In the genomic region with DNA sequence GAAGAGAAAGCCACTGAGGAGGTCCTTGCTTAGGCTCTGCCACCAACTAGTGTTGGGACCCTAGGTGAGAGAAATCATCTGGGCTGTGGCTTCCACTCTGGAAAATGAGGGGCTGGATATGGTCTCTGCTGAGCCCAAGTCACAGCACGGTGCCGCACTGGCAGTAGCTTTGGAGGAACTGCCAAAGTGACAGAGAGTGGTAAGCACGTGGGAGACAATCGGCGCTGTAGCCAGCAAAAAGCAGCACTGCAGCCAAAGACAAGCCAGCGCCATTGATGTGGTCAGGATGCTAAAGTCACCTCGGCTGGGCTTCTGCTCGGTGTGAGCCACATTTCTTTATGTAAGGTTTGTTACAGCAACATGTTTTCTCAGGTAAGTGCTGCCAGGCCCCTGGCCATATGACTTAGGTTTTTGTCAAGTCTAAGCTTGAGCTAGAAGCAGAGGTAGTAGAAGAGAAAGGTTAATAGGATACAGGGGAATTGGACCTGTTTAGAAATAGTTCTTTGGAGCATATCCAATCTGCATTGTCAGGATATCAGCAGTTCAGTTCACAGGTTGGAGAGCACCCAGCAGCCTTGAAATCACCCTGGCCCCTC, we compare ENCODE assay signal across 10 mouse cellular contexts. TPM values are rescaled to one million over a fixed set of nuclear protein-coding genes. Genes with fewer than 3 reads are reported as not detected.
A peak's percentile ranks its signal among the peaks of the same experiment; 100 is the strongest.
DNase-seq lines count a peak whose midpoint lies in the region; ATAC-seq and TF ChIP-seq lines count a peak whose summit lies in the region.
"Had no signal": no experiment of that assay in that cellular context is flagged by ENCODE, and none has a peak within 500 bp of the region (broad histone marks: within the 10 kb centered on the region; RNA-seq: fewer than 3 reads in every experiment).

No protein-coding gene starts in this region.

- no peak overlapping the region for H3K9ac ChIP-seq in stomach, postnatal 0 days (ENCODE audit: low read length)
- H3K9ac ChIP-seq: heart, embryonic 13.5 days had no signal

- peaks cover 14% of the 10 kb centered on the region; the same call in 1 of the 2 replicates for H3K27me3 ChIP-seq in heart, embryonic 10.5 days (ENCODE audit: insufficient read depth, poor library complexity, severe bottlenecking)
- no peaks in the 10 kb centered on the region for H3K27me3 ChIP-seq in stomach, postnatal 0 days (ENCODE audit: control insufficient read depth, insufficient read depth, low read length)
- H3K27me3 ChIP-seq: heart, embryonic 13.5 days had no signal

- no peak for ATAC-seq in stomach, postnatal 0 days (ENCODE audit: low FRiP score, low TSS enrichment)
- no peak for ATAC-seq in erythroid progenitor cell, adult 5-6 weeks (replicated peaks; ENCODE audit: low FRiP score, poor library complexity, severe bottlenecking)

- intact Hi-C loops in heart, postnatal 10 days (cut with DNase I), result no loop called here

- no peak for TF ChIP-seq EP300 in stomach, postnatal 0 days (optimal IDR thresholded peaks at IDR 0.05)

- H3K27ac ChIP-seq in heart, embryonic 10.5 days, result no peak overlapping the region
- peak overlapping the region; percentile 45; the same call in 1 of the 2 replicates for H3K27ac ChIP-seq in stomach, postnatal 0 days (replicated peaks)
- H3K27ac ChIP-seq: heart, embryonic 13.5 days had no signal

- H3K4me3 ChIP-seq in heart, embryonic 10.5 days, result no peak overlapping the region
- no peak overlapping the region for H3K4me3 ChIP-seq in stomach, postnatal 0 days (ENCODE audit: low read depth, low read length)
- H3K4me3 ChIP-seq: heart, embryonic 13.5 days had no signal

- no peak for TF ChIP-seq CTCF in stomach, postnatal 0 days (IDR thresholded peaks at IDR 0.05; ENCODE audit: low read depth)

- H3K9me3 ChIP-seq in heart, embryonic 10.5 days, result no peaks in the 10 kb centered on the region
- no peaks in the 10 kb centered on the region for H3K9me3 ChIP-seq in stomach, postnatal 0 days (ENCODE audit: control insufficient read depth, low read length)
- H3K9me3 ChIP-seq: heart, embryonic 13.5 days had no signal

- H3K4me1 ChIP-seq in heart, embryonic 10.5 days, result 0 out of 2 replicates have a peak, but pooled peaks cover 3% of the 10 kb centered on the region
- H3K4me1 ChIP-seq in stomach, postnatal 0 days (replicated peaks; ENCODE audit: control insufficient read depth, insufficient read depth), result no peaks in the 10 kb centered on the region

- no peak overlapping the region for H3K4me2 ChIP-seq in stomach, postnatal 0 days (replicated peaks; ENCODE audit: low read depth)
- H3K4me2 ChIP-seq: heart, embryonic 13.5 days had no signal

- peak; percentile 28 for DNase-seq in heart, adult 8-10 months (ENCODE audit: low spot score)
- no peak for DNase-seq in heart, embryonic 10.5 days (ENCODE audit: low spot score)
- peak; percentile 18 for DNase-seq in thymus, postnatal 4 days
- DNase-seq in thymus, postnatal 14 days, result no peak
- DNase-seq in heart, postnatal 10 days, result peak; percentile 51
- DNase-seq in stomach, postnatal 0 days (ENCODE audit: low spot score), result no peak
- no peak for DNase-seq in kidney, postnatal 25 days
- DNase-seq: kidney, adult 2 months had no signal

- WGBS in heart, embryonic 10.5 days, result 78% methylated on average over 8 of the region's 8 CpGs
- 65% methylated on average over 8 of the region's 8 CpGs for WGBS in stomach, postnatal 0 days

- H3K36me3 ChIP-seq in heart, embryonic 10.5 days, result no peaks in the 10 kb centered on the region
- H3K36me3 ChIP-seq in stomach, postnatal 0 days (ENCODE audit: control insufficient read depth, insufficient read depth, low read length), result no peaks in the 10 kb centered on the region
- H3K36me3 ChIP-seq: heart, embryonic 13.5 days had no signal

RNA-seq across cellular contexts. Expression of a gene that starts 40.2 kb away (rescaled TPM):
- 1 to 10 TPM; 1.2 to 1.8 (median 1.4) TPM for total RNA-seq in heart, adult 8-10 months (2022)
- polyA plus RNA-seq in heart, embryonic 10.5 days (2016; fragmentation: Nextera tagmentation; extraction: Ambion mirVana), result 6.7 and 10.8 TPM in 2 replicates
- 1 to 10 TPM; 3.1 to 3.5 TPM for total RNA-seq in heart, postnatal 10 days (2021)
- polyA plus RNA-seq in stomach, postnatal 0 days (2015; fragmentation: Nextera tagmentation; extraction: Ambion mirVana), result 7.2 and 8.7 TPM in 2 replicates
- 1.8 TPM in 1 of 2 replicates, not detected in the other for total RNA-seq in erythroid progenitor cell, adult 5-6 weeks (2015; ENCODE audit: low replicate concordance)
- 0.77 TPM in 1 of 2 replicates, not detected in the other for total RNA-seq in erythroid progenitor cell, adult 5-6 weeks (2017; ENCODE audit: low replicate concordance)

Comparison
In these comparisons a context has a peak if more than half of its experiments do, and no peak if none do; other contexts are left out.
1. DNase-seq: peak in heart, adult 8-10 months (single experiment), thymus, postnatal 4 days (single experiment) and heart, postnatal 10 days (2 of 2); none in heart, embryonic 10.5 days (single experiment), thymus, postnatal 14 days (single experiment), stomach, postnatal 0 days (single experiment) and kidney, postnatal 25 days (0 of 2).